Mouse (Mus musculus): Measurements from ENCODE around the gene Dazap2. TPM values are rescaled to one million over a fixed set of nuclear protein-coding genes. Genes with fewer than 3 reads are reported as not detected.

Gene Dazap2
- 108 and 141 TPM in 2 replicates for total RNA-seq (2014; rRNA removed)
- 156 and 164 TPM in 2 replicates for polyA plus RNA-seq (2015; fragmentation: Nextera tagmentation; extraction: Ambion mirVana)

DNA sequence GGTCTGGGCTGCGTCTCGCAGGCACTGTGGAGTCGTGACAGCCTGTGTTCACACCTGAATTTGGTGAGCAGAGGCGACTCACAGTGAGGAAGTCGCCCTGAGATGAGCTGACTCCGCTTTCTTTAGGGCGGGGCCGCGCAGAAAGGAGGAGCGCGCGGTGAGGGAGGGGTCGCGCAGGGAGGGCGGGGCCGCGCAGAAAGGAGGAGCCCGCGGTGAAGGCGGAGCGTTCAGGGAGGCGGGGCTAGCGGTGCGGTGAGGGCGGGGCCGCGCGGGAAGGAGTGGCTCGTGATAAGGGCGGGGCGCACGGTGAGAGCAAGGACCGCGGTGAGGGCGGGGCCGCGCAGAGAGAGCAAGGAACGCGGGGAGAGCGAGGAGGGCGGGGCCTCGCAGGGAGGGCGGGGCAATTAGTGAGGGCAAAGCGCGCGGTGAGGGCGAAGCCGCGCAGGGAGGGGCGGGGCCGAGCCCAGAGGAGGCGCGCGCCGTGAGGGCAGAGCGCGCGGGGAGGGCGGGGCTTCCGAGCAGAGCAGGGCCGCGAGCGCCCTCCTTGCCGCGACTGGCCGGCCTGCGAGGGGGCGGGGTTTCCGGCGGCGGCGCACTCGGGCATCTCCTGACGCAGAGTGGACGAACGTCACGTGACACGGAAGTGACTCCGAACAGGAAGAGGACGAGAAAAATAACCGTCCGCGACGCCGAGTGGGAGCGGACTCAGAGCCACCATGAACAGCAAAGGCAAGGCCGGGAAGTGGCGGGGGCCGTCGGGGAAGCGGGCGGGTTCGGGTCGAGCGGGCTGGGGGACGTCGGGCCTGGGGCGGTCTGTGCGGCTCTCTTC is at the start of gene Dazap2:
TSS of gene Dazap2 (plus strand) at position 354 of the 829 bp plus-strand sequence.
- ATAC-seq (peak; percentile 92), DNase-seq (ENCODE audit: low spot score) (peak; percentile 98)
- Histone ChIP-seq H3K9me3 (ENCODE audit: low read length) (no peaks in the 10 kb centered on the region), H3K27me3 (ENCODE audit: insufficient read depth, low read length) (no peaks in the 10 kb centered on the region), H3K4me2 (ENCODE audit: low read depth, low read length) (peak within 1 kb of the TSS; percentile 71), H3K9ac (replicated peaks; ENCODE audit: low read length) (peak within 1 kb of the TSS; percentile 95), H3K4me1 (ENCODE audit: insufficient read depth, low read length) (peaks cover 7% of the 10 kb centered on the region), H3K36me3 (ENCODE audit: insufficient read depth, low read length) (peaks cover 23% of the 10 kb centered on the region), H3K27ac (peak within 1 kb of the TSS; percentile 99), H3K4me3 (ENCODE audit: low read length) (peak within 1 kb of the TSS; percentile 88)
- no peak for TF ChIP-seq CTCF (IDR thresholded peaks at IDR 0.05; ENCODE audit: low read depth)
- WGBS: 2% methylated on average over 87 of the region's 99 CpGs

DNA sequence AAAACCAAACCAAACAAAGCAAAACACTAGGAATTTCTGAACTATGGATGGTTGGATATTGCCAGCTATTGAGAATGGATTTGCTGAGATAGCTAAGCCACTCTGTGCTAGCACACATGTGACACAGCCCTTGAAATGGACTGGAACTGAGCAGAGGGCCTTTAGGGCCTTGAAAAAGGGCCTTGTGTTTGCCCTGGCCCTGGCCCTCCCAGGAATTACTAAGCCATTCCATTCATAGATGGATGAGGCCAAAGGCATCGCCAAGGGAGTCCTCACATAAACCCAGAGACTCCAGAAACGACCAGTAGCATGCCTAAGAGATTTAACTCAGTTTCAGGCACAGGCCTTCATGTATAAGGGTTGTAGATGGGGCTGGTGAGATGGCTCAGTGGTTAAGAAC is 48.6 kb upstream of the Dazap2 start:
- no peak for ATAC-seq
- 72% methylated on average over 2 of the region's 2 CpGs for WGBS
- no peak for TF ChIP-seq CTCF (IDR thresholded peaks at IDR 0.05; ENCODE audit: low read depth)
- Histone ChIP-seq H3K36me3 (ENCODE audit: insufficient read depth, low read length) (no peaks in the 10 kb centered on the region), H3K4me1 (ENCODE audit: insufficient read depth, low read length) (no peaks in the 10 kb centered on the region), H3K4me2 (ENCODE audit: low read depth, low read length) (no peak overlapping the region), H3K9me3 (ENCODE audit: low read length) (no peaks in the 10 kb centered on the region), H3K4me3 (ENCODE audit: low read length) (no peak overlapping the region), H3K27me3 (ENCODE audit: insufficient read depth, low read length) (no peaks in the 10 kb centered on the region), H3K9ac (replicated peaks; ENCODE audit: low read length) (no peak overlapping the region), H3K27ac (no peak overlapping the region)
- no peak for DNase-seq (ENCODE audit: low spot score)

DNA sequence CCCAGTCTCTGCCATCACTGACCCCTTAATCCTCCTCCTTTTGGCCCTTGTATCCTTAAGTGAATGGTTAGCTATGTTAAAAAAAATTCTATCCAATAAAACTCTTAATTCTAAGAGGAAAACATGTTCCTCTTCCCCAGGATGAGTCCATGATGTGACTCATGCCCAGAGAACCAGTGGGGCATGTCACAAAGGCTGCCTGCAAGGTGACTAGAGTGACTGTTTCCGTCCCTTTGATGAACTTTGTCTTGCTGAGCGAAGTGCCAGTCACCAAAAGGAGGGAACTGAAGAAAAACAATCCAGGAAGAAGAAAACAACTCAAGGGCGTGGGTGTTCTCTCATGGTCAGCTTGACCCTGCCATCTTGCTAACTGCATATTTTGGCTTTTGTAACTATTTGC is 45.9 kb upstream of the Dazap2 start:
- no peaks in the 10 kb centered on the region for H3K4me1 ChIP-seq (ENCODE audit: insufficient read depth, low read length)
- TF ChIP-seq CTCF (IDR thresholded peaks at IDR 0.05; ENCODE audit: low read depth): no peak
- DNase-seq (ENCODE audit: low spot score) (no peak), ATAC-seq (no peak)
- H3K4me3 ChIP-seq (ENCODE audit: low read length): no peak overlapping the region
- 61% methylated on average over 3 of the region's 3 CpGs for WGBS
- H3K9me3 ChIP-seq (ENCODE audit: low read length): no peaks in the 10 kb centered on the region
- no peak overlapping the region for H3K4me2 ChIP-seq (ENCODE audit: low read depth, low read length)
- no peaks in the 10 kb centered on the region for H3K27me3 ChIP-seq (ENCODE audit: insufficient read depth, low read length)
- H3K27ac ChIP-seq: no peak overlapping the region
- no peak overlapping the region for H3K9ac ChIP-seq (replicated peaks; ENCODE audit: low read length)
- no peaks in the 10 kb centered on the region for H3K36me3 ChIP-seq (ENCODE audit: insufficient read depth, low read length)

DNA sequence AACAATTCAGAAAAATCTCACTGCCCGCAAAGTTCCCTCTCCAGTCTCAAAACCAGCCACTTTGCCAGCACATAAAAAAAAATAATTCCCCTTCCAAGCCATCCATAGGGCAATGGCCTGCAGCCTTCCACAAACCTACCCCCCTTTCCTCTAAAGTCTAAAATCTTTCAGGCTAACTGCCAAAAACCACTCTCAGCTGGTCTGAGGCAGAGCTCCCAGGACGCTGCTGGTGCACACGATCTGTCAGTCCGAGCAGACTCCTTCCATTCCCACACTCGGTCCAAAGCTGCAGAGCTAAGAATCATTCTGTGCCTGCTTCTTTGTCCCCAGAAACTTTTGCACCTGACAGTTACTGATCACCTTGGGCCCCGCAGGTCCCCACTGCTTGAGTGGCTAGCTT is 41.2 kb upstream of the Dazap2 start:
- Histone ChIP-seq H3K4me3 (ENCODE audit: low read length) (no peak overlapping the region), H3K9me3 (ENCODE audit: low read length) (no peaks in the 10 kb centered on the region), H3K27ac (peak overlapping the region; percentile 69), H3K27me3 (ENCODE audit: insufficient read depth, low read length) (no peaks in the 10 kb centered on the region), H3K4me1 (ENCODE audit: insufficient read depth, low read length) (0 out of 2 replicates have a peak, but pooled peaks cover 3% of the 10 kb centered on the region), H3K9ac (replicated peaks; ENCODE audit: low read length) (peak overlapping the region; percentile 22; the same call in 1 of the 2 replicates), H3K4me2 (ENCODE audit: low read depth, low read length) (no peak overlapping the region), H3K36me3 (ENCODE audit: insufficient read depth, low read length) (peaks cover 9% of the 10 kb centered on the region; the same call in 1 of the 2 replicates)
- no peak for TF ChIP-seq CTCF (IDR thresholded peaks at IDR 0.05; ENCODE audit: low read depth)
- WGBS: 27% methylated on average over 6 of the region's 6 CpGs
- DNase-seq (ENCODE audit: low spot score) (peak; percentile 67), ATAC-seq (peak; percentile 82)

DNA sequence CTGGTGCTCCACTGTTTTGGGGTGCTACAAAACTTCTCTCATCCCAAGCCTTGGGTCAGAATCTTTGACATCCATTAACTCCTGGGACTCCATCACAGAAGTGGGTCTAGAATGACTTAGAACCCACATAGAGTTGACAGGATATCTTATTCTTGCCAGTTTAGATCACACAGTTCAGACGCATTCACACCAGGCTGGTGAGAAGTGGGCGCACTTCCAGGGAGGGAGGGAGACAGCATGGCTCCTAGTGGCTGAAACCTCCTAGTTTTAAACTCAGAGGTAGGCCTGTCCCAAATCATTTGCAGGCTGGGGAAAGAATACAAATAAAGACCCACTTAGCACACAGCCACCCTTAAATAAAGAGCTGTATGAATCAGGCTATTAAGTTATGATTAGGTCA is 40.8 kb upstream of the Dazap2 start:
- DNase-seq (ENCODE audit: low spot score) (peak; percentile 50), ATAC-seq (peak; percentile 72)
- WGBS: 51% methylated on average over 2 of the region's 2 CpGs
- no peak overlapping the region for H3K4me2 ChIP-seq (ENCODE audit: low read depth, low read length)
- 0 out of 2 replicates have a peak, but pooled peaks cover 3% of the 10 kb centered on the region for H3K4me1 ChIP-seq (ENCODE audit: insufficient read depth, low read length)
- no peaks in the 10 kb centered on the region for H3K27me3 ChIP-seq (ENCODE audit: insufficient read depth, low read length)
- H3K9me3 ChIP-seq (ENCODE audit: low read length): no peaks in the 10 kb centered on the region
- H3K9ac ChIP-seq (replicated peaks; ENCODE audit: low read length): no peak overlapping the region
- no peak overlapping the region for H3K4me3 ChIP-seq (ENCODE audit: low read length)
- no peak for TF ChIP-seq CTCF (IDR thresholded peaks at IDR 0.05; ENCODE audit: low read depth)
- peaks cover 9% of the 10 kb centered on the region; the same call in 1 of the 2 replicates for H3K36me3 ChIP-seq (ENCODE audit: insufficient read depth, low read length)
- H3K27ac ChIP-seq: peak overlapping the region; percentile 69

DNA sequence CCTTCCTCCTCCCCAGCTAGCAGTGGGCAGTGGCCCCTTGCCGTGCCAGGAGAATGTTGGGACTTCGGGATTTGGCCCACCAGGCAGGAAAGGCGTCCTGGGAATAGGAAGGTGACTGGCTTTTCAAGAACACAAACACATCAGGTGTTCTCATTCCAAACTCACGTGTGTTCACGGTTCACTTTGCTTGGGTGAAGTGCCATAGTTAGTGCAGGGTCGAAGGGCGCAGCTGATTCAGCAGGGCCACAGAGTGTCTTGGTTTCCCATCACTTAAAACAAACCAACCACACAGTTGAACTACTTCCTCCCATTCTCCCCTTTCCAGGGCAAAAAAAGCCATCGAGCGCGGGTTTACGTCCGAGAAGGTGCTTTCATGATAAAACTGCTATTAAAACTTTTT is 39.8 kb upstream of the Dazap2 start:
- TF ChIP-seq CTCF (IDR thresholded peaks at IDR 0.05; ENCODE audit: low read depth): no peak
- peaks cover 9% of the 10 kb centered on the region; the same call in 1 of the 2 replicates for H3K36me3 ChIP-seq (ENCODE audit: insufficient read depth, low read length)
- 0 out of 2 replicates have a peak, but pooled peaks cover 3% of the 10 kb centered on the region for H3K4me1 ChIP-seq (ENCODE audit: insufficient read depth, low read length)
- H3K4me2 ChIP-seq (ENCODE audit: low read depth, low read length): no peak overlapping the region
- no peak for ATAC-seq
- 82% methylated on average over 12 of the region's 12 CpGs for WGBS
- peak overlapping the region; percentile 69; the same call in 1 of the 2 replicates for H3K27ac ChIP-seq
- H3K9me3 ChIP-seq (ENCODE audit: low read length): no peaks in the 10 kb centered on the region
- no peak overlapping the region for H3K9ac ChIP-seq (replicated peaks; ENCODE audit: low read length)
- H3K27me3 ChIP-seq (ENCODE audit: insufficient read depth, low read length): no peaks in the 10 kb centered on the region
- no peak overlapping the region for H3K4me3 ChIP-seq (ENCODE audit: low read length)
- DNase-seq (ENCODE audit: low spot score): no peak
